Mouse (Mus musculus): Measurements from ENCODE around the gene Grik1.

Grik1 gene

DNA sequence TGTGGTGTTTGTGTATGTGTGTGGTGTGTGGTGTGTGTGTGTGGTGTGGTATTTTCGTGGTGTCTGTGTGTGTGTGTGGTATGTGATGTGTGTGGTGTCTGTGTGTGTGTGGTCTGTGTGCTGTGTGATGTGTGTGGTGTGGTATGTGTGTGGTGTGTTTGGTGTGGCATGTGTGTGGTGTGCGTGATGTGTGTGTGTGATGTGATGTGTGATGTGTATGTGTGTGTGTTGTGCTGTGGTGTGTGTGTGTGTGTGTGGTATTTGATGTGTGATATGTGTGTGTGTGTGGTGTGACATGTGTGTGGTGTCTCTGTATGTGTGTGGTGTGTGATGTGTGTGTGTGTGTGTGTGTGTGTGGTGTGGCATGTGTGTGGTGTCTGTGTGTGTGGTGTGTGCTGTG lies 388.9 kb downstream of the Grik1 start:
- no peak for DNase-seq (ENCODE audit: inconsistent age in 2 of 2, low spot score in 1 of 2)

DNA sequence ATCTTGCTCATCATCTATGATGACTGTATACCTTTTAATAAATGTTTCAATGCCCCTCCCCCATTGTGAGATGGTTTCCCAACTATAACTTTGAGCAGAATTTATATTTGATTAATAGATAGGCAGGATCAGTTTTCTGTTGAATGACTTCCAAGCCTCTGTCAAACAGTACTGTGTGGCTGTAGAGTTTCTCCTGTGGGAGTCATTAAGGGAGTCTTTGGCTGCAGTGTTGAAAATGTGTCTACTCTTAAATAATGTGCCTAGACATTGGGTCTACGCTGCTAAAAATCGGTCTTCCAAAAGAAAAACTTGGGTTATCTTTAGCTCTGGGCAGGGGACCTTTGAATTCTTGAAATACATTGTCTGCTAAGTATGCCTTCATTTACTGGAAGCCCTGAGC lies 414.1 kb downstream of the Grik1 start:
- DNase-seq (ENCODE audit: inconsistent age in 2 of 2, low spot score in 1 of 2) = no peak

DNA sequence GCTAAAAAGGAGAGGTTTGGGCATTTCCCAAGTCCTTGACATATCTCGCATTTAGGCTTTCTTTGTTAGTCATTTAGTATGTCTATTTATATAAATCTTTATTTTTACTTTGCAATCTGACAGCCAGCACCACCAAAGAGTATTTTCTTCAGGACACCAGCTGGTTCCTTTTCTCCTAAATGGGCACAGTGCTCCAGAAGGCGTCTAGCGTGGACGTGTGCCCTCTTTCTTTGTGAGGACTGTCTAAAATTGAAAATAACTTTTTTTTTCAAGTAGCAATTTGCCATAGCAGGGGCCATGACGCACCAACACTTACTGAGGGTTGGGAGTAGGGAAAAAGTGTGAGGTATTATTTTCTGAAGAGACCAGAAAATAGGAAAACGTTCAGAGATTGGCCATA lies 425.5 kb downstream of the Grik1 start:
- DNase-seq (ENCODE audit: inconsistent age in 2 of 2, low spot score in 1 of 2) = no peak

DNA sequence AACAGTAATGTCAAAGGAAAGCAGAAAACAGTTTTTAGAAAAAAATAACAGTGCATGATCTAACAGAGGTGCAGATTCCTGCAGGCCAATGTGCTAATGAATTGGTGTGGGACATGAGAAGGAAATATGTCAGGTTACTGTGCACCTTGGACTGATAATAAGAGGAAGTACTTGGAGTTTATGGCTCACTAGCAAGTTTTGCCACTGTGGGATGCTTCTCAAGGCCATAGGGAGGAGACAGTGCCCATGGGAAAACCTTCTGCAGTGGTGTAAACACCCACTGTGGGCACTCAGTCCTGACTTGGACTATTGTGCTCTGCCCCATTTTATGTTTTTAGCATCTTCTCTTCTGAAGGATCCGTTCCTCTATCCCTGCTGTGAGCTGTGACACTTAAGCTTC lies 428.3 kb downstream of the Grik1 start:
- DNase-seq (ENCODE audit: inconsistent age in 2 of 2, low spot score in 1 of 2) = no peak

DNA sequence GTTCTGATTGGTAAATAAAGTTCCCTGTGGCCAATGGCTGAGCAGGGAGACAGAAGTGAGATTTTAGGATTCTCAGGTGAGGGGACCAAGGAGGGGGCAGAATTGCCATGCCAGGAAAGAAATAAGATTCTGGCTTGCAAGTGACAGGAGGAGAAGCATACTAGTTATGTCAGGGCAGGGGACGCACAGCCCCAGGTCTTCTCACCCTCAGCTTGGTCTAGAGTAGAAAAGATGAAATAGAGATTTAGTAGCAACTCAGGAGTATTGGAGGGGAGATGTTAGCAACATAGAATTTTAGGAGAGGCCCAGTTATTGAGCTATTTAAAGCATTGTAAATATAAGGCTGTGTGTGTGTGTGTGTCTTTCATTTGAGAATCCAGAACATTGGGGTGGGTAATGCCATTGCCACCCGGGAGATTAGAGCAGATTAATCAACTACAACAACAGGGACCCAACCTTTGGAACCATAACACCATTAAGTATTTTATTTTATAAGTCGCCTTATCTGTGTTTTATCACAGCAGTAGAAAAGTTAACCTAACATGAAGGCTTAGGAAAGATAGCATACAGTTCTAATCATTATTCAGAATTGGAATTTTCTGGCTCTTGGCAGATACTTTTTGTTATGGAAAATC lies 436.5 kb downstream of the Grik1 start:
- DNase-seq (ENCODE audit: inconsistent age in 2 of 2, low spot score in 1 of 2) = no peak

DNA sequence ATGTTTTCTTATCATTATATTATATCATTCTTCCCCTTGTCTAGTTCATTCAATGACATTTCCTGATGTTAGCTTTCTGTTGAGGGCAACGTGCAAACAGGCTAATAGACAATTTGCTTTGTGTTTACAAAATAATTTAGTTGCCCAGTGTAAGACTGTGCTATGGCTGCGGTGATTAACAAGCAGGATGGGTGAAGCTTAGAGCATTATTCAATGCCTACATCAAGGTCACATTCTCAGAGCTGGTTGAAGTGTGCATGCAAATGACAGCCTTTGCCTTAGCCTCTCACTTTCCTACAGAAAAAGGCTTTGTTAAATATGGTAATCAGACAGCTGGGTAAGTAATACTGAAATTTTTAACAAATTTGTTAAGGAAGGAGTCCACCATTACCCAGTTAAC lies 438.5 kb downstream of the Grik1 start:
- no peak for DNase-seq (ENCODE audit: inconsistent age in 2 of 2, low spot score in 1 of 2)

DNA sequence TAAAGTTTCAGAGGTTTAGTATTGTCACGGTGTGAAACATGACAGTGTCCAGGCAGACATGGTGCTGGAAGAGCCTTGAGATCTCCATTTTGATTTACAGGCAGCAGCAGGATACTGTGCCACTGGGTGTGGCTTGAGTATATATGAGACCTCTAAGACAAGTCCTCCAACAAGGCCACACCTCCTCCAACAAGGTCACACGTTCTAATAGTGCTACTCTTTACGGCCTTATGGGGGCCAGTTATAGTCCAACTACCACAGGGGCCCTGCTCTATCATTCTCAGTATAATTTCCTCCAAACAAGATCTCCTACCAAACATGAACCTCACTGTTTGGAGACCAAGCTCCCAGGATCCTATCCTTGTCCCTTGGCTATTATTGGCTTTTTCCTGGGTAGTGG lies 441.3 kb downstream of the Grik1 start:
- no peak for DNase-seq (ENCODE audit: inconsistent age in 2 of 2, low spot score in 1 of 2)
